Mouse (Mus musculus): Measurements from ENCODE around the gene Olfr168.
"Not testable (repeated sequence)": the region's sequence is repeated elsewhere in the genome, so short reads cannot be mapped to it uniquely, and the experiment has no call there.

Olfr168 gene

GRCm38 (mm10) chr16:19535455-19535854 is at the start of gene Olfr168:
Gene Olfr168 (minus strand): TSS chr16:19535555.
- in situ Hi-C loops (cut with MboI), result no loop called here

- in situ Hi-C loops (cut with MboI), result not testable (repeated sequence)
Measured at GRCm38 (mm10) chr16:19571709-19572108, 36.4 kb upstream of the Olfr168 start, which contains the start of gene Olfr169. Gene Olfr169 (minus strand): TSS chr16:19571809.

GRCm38 (mm10) chr16:19553429-19553828 is 18.1 kb upstream of the Olfr168 start:
- in situ Hi-C loops (cut with MboI), result not testable (repeated sequence)

DNA sequence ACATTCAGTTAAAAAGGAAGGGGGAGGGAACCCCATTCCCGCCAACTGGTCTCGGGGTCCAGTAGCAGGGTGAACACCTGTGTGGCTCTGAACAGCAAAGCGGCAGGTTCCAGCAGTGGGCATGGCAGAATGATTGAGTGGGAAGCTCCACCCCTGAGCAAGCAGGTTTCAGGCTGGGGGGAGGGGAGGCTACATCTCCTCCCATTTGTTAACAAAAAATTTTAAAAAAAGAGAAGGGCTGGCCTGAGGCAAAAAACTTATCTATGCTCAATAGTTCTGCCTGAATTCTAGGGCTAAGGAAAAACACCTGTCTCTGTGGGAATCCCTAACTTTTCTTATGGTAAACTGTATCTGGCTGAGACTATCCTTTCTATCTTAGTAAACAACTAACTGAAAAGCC is 16.9 kb upstream of the Olfr168 start:
- in situ Hi-C loops (cut with MboI), result not testable (repeated sequence)

GRCm38 (mm10) chr16:19522166-19522565 is 13.2 kb downstream of the Olfr168 start, which contains the start of gene Olfr167:
Gene Olfr167 (minus strand): TSS chr16:19522266.
- in situ Hi-C loops (cut with MboI), result no loop called here

DNA sequence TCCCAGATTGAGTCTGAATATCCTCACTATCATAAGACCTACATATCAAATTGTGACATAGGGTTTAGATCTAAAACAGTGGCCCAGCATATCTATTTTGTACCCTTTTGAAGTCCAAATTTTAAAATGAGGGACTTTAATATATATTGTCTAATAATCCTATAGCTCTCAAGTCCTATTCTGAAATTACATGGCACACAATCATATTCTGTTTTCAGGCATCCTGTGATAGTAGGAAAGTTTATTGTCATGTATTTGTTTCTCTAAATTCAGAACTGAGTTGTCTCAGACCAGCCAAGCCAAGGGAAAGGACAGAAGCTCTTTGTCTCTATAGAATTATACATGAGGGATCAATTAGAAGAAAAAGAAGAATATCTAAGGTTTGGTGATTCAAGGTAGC is 52.0 kb downstream of the Olfr168 start, which contains the start of gene Olfr166:
Gene Olfr166 (plus strand): TSS at position 301 of the 400 bp plus-strand sequence.
- in situ Hi-C loops (cut with MboI), result no loop called here
